Mouse (Mus musculus) adrenal gland, adult 2 months (tissue): ENCODE measurements at regions not wholly inside any gene's neighbourhood (a gene's known extent, or its start where the extent isn't known, plus 50 kb on each side); places are given as distances from the start of the nearest gene placed in this dataset.

Source experiments
- DNase-seq: peaks from one replicate; pipeline ENCODE4 v3.0.0; 2021

GRCm38 (mm10) chr4:56456788-56457187 is 283.1 kb upstream of the Gm26657 start:
- DNase-seq: no peak

GRCm38 (mm10) chr4:56421575-56421974 is 318.3 kb upstream of the Gm26657 start:
- DNase-seq: no peak

- DNase-seq: no peak
These were observed 320.6 kb upstream of the Gm26657 start for GRCm38 (mm10) chr4:56419122-56419913.

GRCm38 (mm10) chr4:56411024-56411636 is 328.7 kb upstream of the Gm26657 start:
- DNase-seq: peak; percentile 5

- no peak for DNase-seq
These were observed 346.1 kb upstream of the Gm26657 start for GRCm38 (mm10) chr4:56393793-56394192.

GRCm38 (mm10) chr4:56387051-56387450 is 352.8 kb upstream of the Gm26657 start:
- peak; percentile 21 for DNase-seq

GRCm38 (mm10) chr4:56375745-56376144 is 364.1 kb upstream of the Gm26657 start:
- no peak for DNase-seq

GRCm38 (mm10) chr4:56374466-56374865 is 365.4 kb upstream of the Gm26657 start:
- DNase-seq: no peak

- DNase-seq: no peak
These were observed 366.1 kb upstream of the Gm26657 start for GRCm38 (mm10) chr4:56373746-56374145.

- no peak for DNase-seq
These were observed 366.7 kb upstream of the Gm26657 start for GRCm38 (mm10) chr4:56373167-56373566.

- DNase-seq: no peak
These were observed 367.2 kb upstream of the Gm26657 start for GRCm38 (mm10) chr4:56372711-56373110.

- DNase-seq: no peak
These were observed 375.3 kb upstream of the Gm26657 start for GRCm38 (mm10) chr4:56364594-56364993.

GRCm38 (mm10) chr4:56362121-56362520 is 377.7 kb upstream of the Gm26657 start:
- DNase-seq: no peak

- DNase-seq: peak; percentile 6
These were observed 390.7 kb upstream of the Gm26657 start for GRCm38 (mm10) chr4:56349216-56349615.

GRCm38 (mm10) chr4:56325156-56325555 is 414.7 kb upstream of the Gm26657 start:
- no peak for DNase-seq

GRCm38 (mm10) chr4:56319134-56319533 is 420.7 kb upstream of the Gm26657 start:
- no peak for DNase-seq

- no peak for DNase-seq
These were observed 434.1 kb upstream of the Gm26657 start for GRCm38 (mm10) chr4:56305664-56306330.

GRCm38 (mm10) chr4:56304275-56304674 is 435.6 kb upstream of the Gm26657 start:
- DNase-seq: no peak

GRCm38 (mm10) chr4:56287980-56288379 is 451.9 kb upstream of the Gm26657 start:
- DNase-seq: no peak

- no peak for DNase-seq
These were observed 455.4 kb upstream of the Gm26657 start for GRCm38 (mm10) chr4:56284490-56284889.

GRCm38 (mm10) chr4:56275836-56276235 is 464.0 kb upstream of the Gm26657 start:
- DNase-seq: no peak

- no peak for DNase-seq
These were observed 468.5 kb upstream of the Gm26657 start for GRCm38 (mm10) chr4:56271390-56271789.

- no peak for DNase-seq
These were observed 475.2 kb upstream of the Gm26657 start for GRCm38 (mm10) chr4:56264626-56265025.
